Mouse (Mus musculus) limb, embryonic 13.5 days (tissue): ENCODE measurements around the gene Fadd. TPM values are rescaled to one million over a fixed set of nuclear protein-coding genes. Genes with fewer than 3 reads are reported as not detected.

Experiments used
- ATAC-seq: fragments of 200-750 bp; cut with Nextera tagmentation; 2 replicates; pipeline ENCODE4 v1.8.0; 2017; ENCODE audit warnings: low read depth, moderate number of reproducible peaks, moderate TSS enrichment; ENCODE audit not compliant: low FRiP score
- H3K27ac ChIP-seq: fragments of 300-500 bp; sonication (generic); 2 replicates; pipeline ENCODE4 v1.5.1; 2015; ENCODE audit warnings: inconsistent platforms, mild to moderate bottlenecking, moderate library complexity
- H3K27me3 ChIP-seq: fragments of 300-500 bp; sonication (generic); 2 replicates; pipeline ENCODE4 v1.6.1; 2015; ENCODE audit warnings: mild to moderate bottlenecking, inconsistent platforms
- H3K36me3 ChIP-seq: fragments of 300-500 bp; sonication (generic); 2 replicates; pipeline ENCODE4 v1.6.1; 2015; ENCODE audit warnings: inconsistent platforms, mild to moderate bottlenecking, moderate library complexity
- H3K4me1 ChIP-seq: fragments of 300-500 bp; sonication (generic); 2 replicates; pipeline ENCODE4 v1.6.1; 2015; ENCODE audit warnings: inconsistent platforms
- H3K4me2 ChIP-seq: fragments of 300-500 bp; sonication (generic); replicated peaks from 2 replicates; pipeline ENCODE4 v1.6.1; 2015; ENCODE audit warnings: inconsistent platforms, mild to moderate bottlenecking, moderate library complexity
- H3K4me3 ChIP-seq: fragments of 300-500 bp; sonication (generic); 2 replicates; pipeline ENCODE4 v1.5.1; 2015; ENCODE audit warnings: moderate library complexity, mild to moderate bottlenecking, inconsistent platforms
- H3K9ac ChIP-seq: fragments of 300-500 bp; sonication (generic); 2 replicates; pipeline ENCODE4 v1.6.1; 2015; ENCODE audit warnings: mild to moderate bottlenecking, inconsistent platforms
- H3K9me3 ChIP-seq: fragments of 300-500 bp; sonication (generic); 2 replicates; pipeline ENCODE4 v1.6.1; 2016; ENCODE audit warnings: inconsistent platforms
- WGBS: fragments of 180-500 bp; shearing (Covaris S2); methylation state at CpG from one replicate; pipeline ENCODE4 v1.1.7; 2015; 5-methylcytosine and 5-hydroxymethylcytosine counted together
- polyA plus RNA-seq: library from polyadenylated mRNA; unstranded; fragments of >200 nt; fragmentation: Nextera tagmentation; extraction: Ambion mirVana; gene quantifications from 2 replicates; pipeline ENCODE4 v1.2.1, GENCODE M21; 2015

The Fadd gene
- polyA plus RNA-seq, 1 experiment from 2014 or later = 10.6 TPM

DNA sequence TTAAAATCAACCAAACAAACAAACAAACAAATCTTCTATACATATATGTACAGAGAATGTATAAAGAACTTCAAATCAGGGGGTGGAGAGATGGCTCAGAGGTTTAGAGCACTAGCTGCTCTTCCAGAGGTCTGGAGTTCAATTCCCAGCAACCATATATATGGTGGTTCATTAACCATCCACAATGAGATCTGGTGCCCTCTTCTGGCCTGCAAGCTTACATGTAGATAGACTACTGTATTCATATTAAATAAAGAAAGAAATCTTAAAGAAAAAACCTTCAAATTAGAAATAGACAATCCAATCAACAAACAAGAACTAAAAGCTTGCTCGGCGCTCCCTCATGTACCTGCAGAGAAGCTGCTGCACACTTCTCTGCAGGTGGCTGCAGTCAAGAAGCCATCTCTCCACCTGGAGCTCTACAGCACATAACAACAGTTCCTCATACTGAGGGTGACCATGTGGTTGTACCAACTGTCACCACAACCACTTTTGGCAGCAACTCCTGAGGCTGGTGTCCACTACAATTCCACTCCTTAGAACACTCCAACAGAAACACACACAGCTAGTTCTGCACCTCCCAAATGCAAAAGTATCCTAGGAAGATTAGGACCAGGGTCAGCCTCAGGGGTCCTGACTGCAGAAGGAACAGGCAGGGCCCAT lies 32.2 kb downstream of the Fadd start:
- no peak overlapping the region for H3K9ac ChIP-seq
- H3K4me1 ChIP-seq = peaks cover 20% of the 10 kb centered on the region
- no peak overlapping the region for H3K4me3 ChIP-seq
- H3K9me3 ChIP-seq = no peaks in the 10 kb centered on the region
- no peaks in the 10 kb centered on the region for H3K27me3 ChIP-seq
- ATAC-seq = no peak
- H3K27ac ChIP-seq = no peak overlapping the region
- no peak overlapping the region for H3K4me2 ChIP-seq
- 96% methylated on average over 2 of the region's 2 CpGs for WGBS
- H3K36me3 ChIP-seq = peaks cover 58% of the 10 kb centered on the region

GRCm38 (mm10) chr7:144545231-144545630 lies 37.0 kb downstream of the Fadd start:
- Histone ChIP-seq H3K27ac (no peak overlapping the region), H3K4me2 (no peak overlapping the region), H3K9me3 (no peaks in the 10 kb centered on the region), H3K27me3 (no peaks in the 10 kb centered on the region), H3K4me1 (no peaks in the 10 kb centered on the region), H3K36me3 (peaks cover 45% of the 10 kb centered on the region), H3K4me3 (no peak overlapping the region), H3K9ac (no peak overlapping the region)
- 88% methylated on average over 3 of the region's 3 CpGs for WGBS
- no peak for ATAC-seq

GRCm38 (mm10) chr7:144541351-144541750 lies 40.9 kb downstream of the Fadd start:
- no peak overlapping the region for H3K9ac ChIP-seq
- H3K4me2 ChIP-seq = no peak overlapping the region
- H3K27ac ChIP-seq = no peak overlapping the region
- H3K4me3 ChIP-seq = no peak overlapping the region
- H3K9me3 ChIP-seq = no peaks in the 10 kb centered on the region
- WGBS = 91% methylated on average over 5 of the region's 5 CpGs
- H3K36me3 ChIP-seq = peaks cover 24% of the 10 kb centered on the region
- H3K27me3 ChIP-seq = no peaks in the 10 kb centered on the region
- no peaks in the 10 kb centered on the region for H3K4me1 ChIP-seq
- ATAC-seq = no peak

- Histone ChIP-seq H3K9me3 (no peaks in the 10 kb centered on the region), H3K4me2 (no peak overlapping the region), H3K36me3 (peaks cover 13% of the 10 kb centered on the region), H3K27me3 (no peaks in the 10 kb centered on the region), H3K4me3 (no peak overlapping the region), H3K9ac (no peak overlapping the region), H3K27ac (no peak overlapping the region), H3K4me1 (peaks cover 7% of the 10 kb centered on the region; the same call in 1 of the 2 replicates)
- WGBS = 78% methylated on average over 2 of the region's 2 CpGs
- peak; percentile 40; the same call in 1 of the 2 replicates for ATAC-seq
Observed at GRCm38 (mm10) chr7:144539146-144539545, 43.1 kb downstream of the Fadd start.

- Histone ChIP-seq H3K4me2 (no peak overlapping the region), H3K27ac (no peak overlapping the region), H3K4me3 (no peak overlapping the region), H3K9me3 (no peaks in the 10 kb centered on the region), H3K9ac (no peak overlapping the region), H3K36me3 (peaks cover 9% of the 10 kb centered on the region), H3K4me1 (peaks cover 7% of the 10 kb centered on the region; the same call in 1 of the 2 replicates), H3K27me3 (no peaks in the 10 kb centered on the region)
- WGBS = 92% methylated on average over 4 of the region's 4 CpGs
- ATAC-seq = no peak
Observed at GRCm38 (mm10) chr7:144538030-144538644, 44.1 kb downstream of the Fadd start.

DNA sequence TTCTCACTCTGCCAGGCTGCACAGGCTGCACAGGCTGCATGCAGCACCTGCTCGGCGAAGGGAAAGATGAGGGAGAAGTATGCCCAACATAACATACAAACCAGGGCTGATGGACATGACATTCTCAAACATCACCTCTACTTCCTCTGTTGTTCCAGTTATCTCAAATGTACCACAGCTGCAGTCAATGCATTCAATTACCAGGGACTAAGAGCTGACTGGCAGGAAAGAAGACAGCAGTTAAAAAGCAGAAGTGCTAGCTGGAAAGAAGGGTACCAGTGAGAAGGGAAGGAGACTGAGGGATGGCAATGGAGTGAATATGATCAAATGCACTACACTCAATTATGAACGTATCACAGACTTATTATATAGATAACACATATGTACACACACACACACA lies 45.9 kb downstream of the Fadd start:
- Histone ChIP-seq H3K27ac (no peak overlapping the region), H3K4me1 (peaks cover 18% of the 10 kb centered on the region), H3K9ac (no peak overlapping the region), H3K4me3 (no peak overlapping the region), H3K27me3 (no peaks in the 10 kb centered on the region), H3K4me2 (no peak overlapping the region), H3K36me3 (peaks cover 9% of the 10 kb centered on the region), H3K9me3 (no peaks in the 10 kb centered on the region)
- WGBS = 93% methylated on average over 3 of the region's 3 CpGs
- ATAC-seq = no peak

DNA sequence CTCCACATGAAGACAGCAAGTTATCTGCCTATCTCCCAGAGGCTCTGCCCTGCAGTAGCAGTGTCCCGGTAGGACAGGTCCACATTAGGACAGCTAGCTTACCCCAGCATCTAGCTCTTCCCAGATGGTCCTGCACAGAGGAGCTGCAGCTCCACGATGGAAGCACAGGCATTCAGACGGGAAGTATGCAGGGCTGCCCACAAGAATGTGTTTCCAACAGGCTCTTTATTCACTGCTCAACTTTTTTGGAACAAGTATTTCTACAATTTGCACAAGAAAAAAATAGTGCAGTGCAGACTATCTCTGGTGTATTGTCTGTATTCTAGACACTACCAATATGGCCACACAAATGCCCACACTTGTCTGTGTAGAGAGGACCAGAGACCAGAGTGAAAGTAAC lies 47.5 kb downstream of the Fadd start:
- Histone ChIP-seq H3K4me1 (peaks cover 18% of the 10 kb centered on the region), H3K27me3 (no peaks in the 10 kb centered on the region), H3K27ac (no peak overlapping the region), H3K9me3 (no peaks in the 10 kb centered on the region), H3K4me2 (no peak overlapping the region), H3K4me3 (no peak overlapping the region), H3K9ac (no peak overlapping the region), H3K36me3 (peaks cover 4% of the 10 kb centered on the region)
- WGBS = 73% methylated on average over 3 of the region's 3 CpGs
- no peak for ATAC-seq

GRCm38 (mm10) chr7:144531585-144532378 lies 50.5 kb downstream of the Fadd start:
- no peaks in the 10 kb centered on the region for H3K27me3 ChIP-seq
- no peak overlapping the region for H3K4me3 ChIP-seq
- no peak overlapping the region for H3K27ac ChIP-seq
- H3K36me3 ChIP-seq = no peaks in the 10 kb centered on the region; the same call in 1 of the 2 replicates
- no peaks in the 10 kb centered on the region for H3K9me3 ChIP-seq
- WGBS = 39% methylated on average over 7 of the region's 7 CpGs
- H3K4me1 ChIP-seq = peaks cover 23% of the 10 kb centered on the region
- no peak overlapping the region for H3K9ac ChIP-seq
- no peak for ATAC-seq
- no peak overlapping the region for H3K4me2 ChIP-seq

- Histone ChIP-seq H3K9me3 (no peaks in the 10 kb centered on the region), H3K27ac (no peak overlapping the region), H3K4me1 (peaks cover 22% of the 10 kb centered on the region), H3K4me3 (no peak overlapping the region), H3K4me2 (no peak overlapping the region), H3K27me3 (no peaks in the 10 kb centered on the region), H3K36me3 (no peaks in the 10 kb centered on the region; the same call in 1 of the 2 replicates), H3K9ac (no peak overlapping the region)
- ATAC-seq = no peak
- WGBS = 86% methylated on average over 3 of the region's 3 CpGs
Observed at GRCm38 (mm10) chr7:144529851-144530250, 52.4 kb downstream of the Fadd start.

DNA sequence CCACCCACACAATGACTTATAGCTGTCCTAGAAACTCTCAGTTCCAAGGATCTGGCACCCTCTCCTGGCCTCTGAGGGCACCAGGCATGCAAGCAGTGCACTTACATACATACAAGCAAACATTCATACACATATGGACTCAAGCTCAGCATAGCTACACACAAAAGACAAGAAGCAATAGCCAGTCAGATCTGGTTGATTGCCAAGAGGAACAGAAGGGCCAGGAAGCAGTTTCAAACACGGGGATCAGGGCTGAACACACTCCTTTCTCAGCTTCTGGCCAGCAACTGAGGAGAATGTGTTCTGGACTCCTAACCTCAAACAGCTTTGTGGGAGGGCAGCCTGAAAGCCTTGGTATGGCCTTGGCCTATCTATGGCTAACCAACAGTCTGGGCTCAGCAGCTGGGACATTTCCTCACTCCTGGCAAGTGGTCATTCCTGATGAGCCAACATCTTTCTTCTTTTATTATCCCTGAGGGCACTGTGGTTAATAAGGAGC lies 54.5 kb downstream of the Fadd start:
- H3K4me3 ChIP-seq = no peak overlapping the region
- no peaks in the 10 kb centered on the region for H3K36me3 ChIP-seq
- H3K4me2 ChIP-seq = no peak overlapping the region
- no peaks in the 10 kb centered on the region for H3K27me3 ChIP-seq
- no peak overlapping the region for H3K27ac ChIP-seq
- ATAC-seq = no peak
- H3K9ac ChIP-seq = no peak overlapping the region
- no peaks in the 10 kb centered on the region for H3K9me3 ChIP-seq
- H3K4me1 ChIP-seq = peaks cover 22% of the 10 kb centered on the region
- WGBS = 57% methylated on average over 1 of the region's 1 CpGs
